Mouse (Mus musculus): ENCODE data around the gene Rap1gap2. TPM values are rescaled to one million over a fixed set of nuclear protein-coding genes. Genes with fewer than 3 reads are reported as not detected.
A peak's percentile ranks its signal among the peaks of the same experiment; 100 is the strongest.
"Not testable (repeated sequence)": the region's sequence is repeated elsewhere in the genome, so short reads cannot be mapped to it uniquely, and the experiment has no call there.

Rap1gap2 gene
- polyA plus RNA-seq, 1 experiment: 71.0 TPM

DNA sequence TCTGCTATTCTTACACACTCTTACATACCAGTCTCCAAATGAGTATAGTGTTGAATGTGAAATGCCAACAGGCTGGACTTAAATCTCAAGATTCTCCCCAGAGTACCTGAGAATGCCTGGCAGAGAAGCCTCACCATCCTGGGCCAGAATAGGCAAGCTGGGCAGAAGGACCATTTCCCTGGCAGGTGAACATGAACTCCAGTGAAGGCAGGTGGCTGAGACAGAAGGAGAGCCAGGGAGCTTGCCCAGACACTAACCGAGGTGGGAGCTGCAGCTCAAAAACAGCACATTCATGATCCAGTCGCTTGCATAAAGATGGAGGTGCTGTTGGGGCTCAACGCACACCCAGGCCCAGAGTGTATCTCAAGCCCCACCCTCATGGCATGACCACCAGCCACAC lies 28.3 kb downstream of the Rap1gap2 start:
- no peaks in the 10 kb centered on the region for H3K27me3 ChIP-seq (ENCODE audit: control insufficient read depth, insufficient read depth, low read length)
- H3K4me1 ChIP-seq (ENCODE audit: control insufficient read depth, insufficient read depth, low read length): peaks cover 43% of the 10 kb centered on the region
- H3K4me3 ChIP-seq (replicated peaks; ENCODE audit: insufficient read depth, low read depth, low read length): no peak overlapping the region
- peak overlapping the region; percentile 65 for H3K27ac ChIP-seq (ENCODE audit: insufficient read depth, low read length)
- DNase-seq: peak; percentile 75 to 89
- TF ChIP-seq CTCF (IDR thresholded peaks at IDR 0.05; ENCODE audit: borderline replicate concordance, insufficient read depth, low read depth, low read length) (no peak), POLR2A (IDR thresholded peaks at IDR 0.05; ENCODE audit: borderline replicate concordance, insufficient read depth, low read length) (no peak)
- WGBS: 16% methylated on average over 3 of the region's 3 CpGs

- WGBS: 72% methylated on average over 4 of the region's 4 CpGs
- peak; percentile 21; the same call in 1 of the 2 replicates for TF ChIP-seq CTCF (IDR thresholded peaks at IDR 0.05; ENCODE audit: borderline replicate concordance, insufficient read depth, low read depth, low read length)
- H3K4me3 ChIP-seq (replicated peaks; ENCODE audit: insufficient read depth, low read depth, low read length); H3K27ac ChIP-seq (ENCODE audit: insufficient read depth, low read length); H3K27me3 ChIP-seq (ENCODE audit: control insufficient read depth, insufficient read depth, low read length); DNase-seq: not testable (repeated sequence)
- peaks cover 40% of the 10 kb centered on the region for H3K4me1 ChIP-seq (ENCODE audit: control insufficient read depth, insufficient read depth, low read length)
Observed at GRCm38 (mm10) chr11:74581333-74581732, 29.4 kb downstream of the Rap1gap2 start.

- no peaks in the 10 kb centered on the region for H3K27me3 ChIP-seq (ENCODE audit: control insufficient read depth, insufficient read depth, low read length)
- H3K4me3 ChIP-seq (replicated peaks; ENCODE audit: insufficient read depth, low read depth, low read length): no peak overlapping the region
- DNase-seq: no peak
- no peak for TF ChIP-seq POLR2A (IDR thresholded peaks at IDR 0.05; ENCODE audit: borderline replicate concordance, insufficient read depth, low read length)
- no peak for TF ChIP-seq CTCF (IDR thresholded peaks at IDR 0.05; ENCODE audit: borderline replicate concordance, insufficient read depth, low read depth, low read length)
- H3K4me1 ChIP-seq (ENCODE audit: control insufficient read depth, insufficient read depth, low read length): peaks cover 17% of the 10 kb centered on the region; the same call in 1 of the 2 replicates
- no peak overlapping the region for H3K27ac ChIP-seq (ENCODE audit: insufficient read depth, low read length)
- 69% methylated on average over 3 of the region's 3 CpGs for WGBS
Observed at GRCm38 (mm10) chr11:74577068-74577467, 33.6 kb downstream of the Rap1gap2 start.

- Histone ChIP-seq H3K4me1 (ENCODE audit: control insufficient read depth, insufficient read depth, low read length) (peaks cover 15% of the 10 kb centered on the region; the same call in 1 of the 2 replicates), H3K4me3 (replicated peaks; ENCODE audit: insufficient read depth, low read depth, low read length) (no peak overlapping the region), H3K27me3 (ENCODE audit: control insufficient read depth, insufficient read depth, low read length) (no peaks in the 10 kb centered on the region), H3K27ac (ENCODE audit: insufficient read depth, low read length) (no peak overlapping the region)
- DNase-seq: no peak
- 57% methylated on average over 3 of the region's 3 CpGs for WGBS
- TF ChIP-seq POLR2A (IDR thresholded peaks at IDR 0.05; ENCODE audit: borderline replicate concordance, insufficient read depth, low read length) (no peak), CTCF (IDR thresholded peaks at IDR 0.05; ENCODE audit: borderline replicate concordance, insufficient read depth, low read depth, low read length) (no peak)
Observed at GRCm38 (mm10) chr11:74575940-74576339, 34.8 kb downstream of the Rap1gap2 start.

DNA sequence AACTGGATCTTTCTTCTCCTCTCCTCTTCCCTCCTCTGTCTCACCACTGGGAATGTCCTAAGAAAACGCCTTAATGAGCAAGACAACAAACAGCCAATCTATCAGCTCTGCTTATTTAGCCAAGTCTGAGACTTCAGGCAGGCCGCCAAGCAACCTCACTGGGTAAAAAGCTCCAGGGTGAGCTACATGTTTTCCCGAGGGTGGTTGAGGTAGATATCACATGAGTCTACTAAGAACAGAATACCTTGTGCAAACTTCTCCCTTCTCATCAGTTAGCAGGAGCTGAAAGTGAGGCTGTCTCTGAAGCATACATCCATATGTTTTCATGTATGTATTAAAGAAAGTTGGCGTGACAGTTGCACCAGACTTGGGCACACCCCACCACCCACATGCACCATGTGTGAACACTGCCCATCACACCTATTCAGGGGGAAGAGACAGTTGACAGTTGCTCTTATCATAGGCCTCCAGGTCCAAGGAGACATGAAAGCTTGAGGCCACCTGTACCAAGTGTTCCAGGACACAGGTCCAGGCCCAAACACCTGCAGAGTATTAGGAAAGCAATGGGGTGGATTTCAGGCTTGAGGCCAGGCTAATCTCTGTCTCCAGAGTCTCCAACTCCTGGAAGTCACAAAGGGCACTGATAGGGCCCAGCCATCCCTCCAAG lies 35.8 kb downstream of the Rap1gap2 start:
- TF ChIP-seq CTCF (IDR thresholded peaks at IDR 0.05; ENCODE audit: borderline replicate concordance, insufficient read depth, low read depth, low read length) (no peak), POLR2A (IDR thresholded peaks at IDR 0.05; ENCODE audit: borderline replicate concordance, insufficient read depth, low read length) (no peak)
- DNase-seq: no peak
- no peaks in the 10 kb centered on the region for H3K27me3 ChIP-seq (ENCODE audit: control insufficient read depth, insufficient read depth, low read length)
- 58% methylated on average over 4 of the region's 4 CpGs for WGBS
- peaks cover 18% of the 10 kb centered on the region; the same call in 1 of the 2 replicates for H3K4me1 ChIP-seq (ENCODE audit: control insufficient read depth, insufficient read depth, low read length)
- no peak overlapping the region for H3K4me3 ChIP-seq (replicated peaks; ENCODE audit: insufficient read depth, low read depth, low read length)
- H3K27ac ChIP-seq (ENCODE audit: insufficient read depth, low read length): no peak overlapping the region

DNA sequence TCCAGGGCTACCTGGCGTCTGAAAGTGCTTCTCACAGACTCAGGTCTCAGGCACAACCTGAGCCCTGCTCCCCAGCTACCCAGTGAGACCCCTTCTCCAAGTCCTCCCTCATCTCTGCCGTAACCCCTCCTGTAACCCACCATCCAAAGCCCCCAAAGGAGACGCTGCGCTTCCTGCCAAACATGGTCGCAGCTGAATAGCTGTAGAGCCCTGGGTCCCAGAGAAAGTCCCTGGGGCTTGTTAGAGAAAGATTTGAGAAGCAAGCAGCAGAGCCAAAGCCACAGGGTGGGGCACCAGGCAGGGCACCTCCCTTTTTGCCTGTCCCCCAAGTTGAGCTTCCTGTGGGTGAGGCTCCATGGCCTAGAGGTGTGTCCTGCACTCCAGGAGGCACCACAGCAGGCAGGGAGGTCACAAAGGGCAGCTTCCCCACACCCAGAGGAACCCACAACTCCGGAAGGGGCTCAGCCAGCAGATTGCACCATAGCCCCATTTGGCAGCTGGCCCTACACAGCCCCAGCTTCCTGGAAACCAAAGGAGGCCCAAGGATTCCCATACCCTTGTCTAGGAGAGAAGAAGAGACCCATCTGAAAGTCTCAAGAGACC lies 38.2 kb downstream of the Rap1gap2 start:
- Histone ChIP-seq H3K27ac (ENCODE audit: insufficient read depth, low read length) (no peak overlapping the region), H3K4me3 (replicated peaks; ENCODE audit: insufficient read depth, low read depth, low read length) (no peak overlapping the region), H3K27me3 (ENCODE audit: control insufficient read depth, insufficient read depth, low read length) (no peaks in the 10 kb centered on the region), H3K4me1 (ENCODE audit: control insufficient read depth, insufficient read depth, low read length) (peaks cover 33% of the 10 kb centered on the region)
- DNase-seq: no peak
- no peak for TF ChIP-seq CTCF (IDR thresholded peaks at IDR 0.05; ENCODE audit: borderline replicate concordance, insufficient read depth, low read depth, low read length)
- no peak for TF ChIP-seq POLR2A (IDR thresholded peaks at IDR 0.05; ENCODE audit: borderline replicate concordance, insufficient read depth, low read length)
- WGBS: 78% methylated on average over 6 of the region's 6 CpGs

DNA sequence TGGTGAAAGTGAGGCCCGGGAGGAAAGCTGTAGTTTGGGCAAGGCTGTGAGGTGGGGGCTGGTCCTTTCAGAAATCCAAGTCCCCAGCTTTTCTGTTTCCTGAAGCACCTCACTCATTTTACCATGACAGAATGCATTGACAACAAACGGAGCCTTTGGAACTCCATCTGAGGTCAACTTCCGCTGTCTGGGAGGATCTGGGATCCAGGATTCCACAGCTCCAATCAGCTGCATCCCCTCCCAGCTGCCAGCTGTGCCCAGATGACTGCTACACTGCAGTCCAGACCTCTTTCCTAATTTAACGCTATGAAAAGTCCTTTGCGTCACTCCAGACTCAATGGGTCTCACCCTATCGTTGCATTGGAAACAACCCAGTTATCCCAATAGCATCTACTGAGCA lies 41.0 kb downstream of the Rap1gap2 start:
- Histone ChIP-seq H3K27ac (ENCODE audit: insufficient read depth, low read length) (no peak overlapping the region), H3K4me3 (replicated peaks; ENCODE audit: insufficient read depth, low read depth, low read length) (no peak overlapping the region), H3K27me3 (ENCODE audit: control insufficient read depth, insufficient read depth, low read length) (no peaks in the 10 kb centered on the region), H3K4me1 (ENCODE audit: control insufficient read depth, insufficient read depth, low read length) (peaks cover 28% of the 10 kb centered on the region)
- TF ChIP-seq CTCF (IDR thresholded peaks at IDR 0.05; ENCODE audit: borderline replicate concordance, insufficient read depth, low read depth, low read length): no peak
- 59% methylated on average over 6 of the region's 6 CpGs for WGBS
- DNase-seq: no peak

DNA sequence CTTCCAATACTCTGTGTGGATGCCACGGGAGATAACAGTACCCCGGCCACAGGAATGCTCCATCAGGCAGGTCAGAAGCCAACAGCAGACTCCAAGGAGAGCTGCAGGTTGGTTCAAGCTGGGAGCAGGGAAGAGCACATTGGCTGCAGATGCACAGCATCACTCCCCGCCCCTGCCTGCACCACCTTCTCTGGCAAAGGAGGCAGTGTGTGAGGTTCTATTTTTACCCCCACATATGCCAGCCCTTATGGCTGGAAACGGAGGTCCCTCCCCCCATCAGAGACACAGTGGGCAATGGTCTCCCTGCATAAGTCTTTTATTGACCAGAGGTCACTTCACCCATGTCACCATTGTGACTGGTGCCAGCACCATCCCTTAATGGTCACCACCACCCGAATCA lies 42.3 kb downstream of the Rap1gap2 start:
- H3K27ac ChIP-seq (ENCODE audit: insufficient read depth, low read length): no peak overlapping the region
- peaks cover 28% of the 10 kb centered on the region for H3K4me1 ChIP-seq (ENCODE audit: control insufficient read depth, insufficient read depth, low read length)
- H3K4me3 ChIP-seq (replicated peaks; ENCODE audit: insufficient read depth, low read depth, low read length): no peak overlapping the region
- TF ChIP-seq POLR2A (IDR thresholded peaks at IDR 0.05; ENCODE audit: borderline replicate concordance, insufficient read depth, low read length) (no peak), CTCF (IDR thresholded peaks at IDR 0.05; ENCODE audit: borderline replicate concordance, insufficient read depth, low read depth, low read length) (no peak)
- WGBS: 27% methylated on average over 5 of the region's 5 CpGs
- H3K27me3 ChIP-seq (ENCODE audit: control insufficient read depth, insufficient read depth, low read length): no peaks in the 10 kb centered on the region
- peak; percentile 64 to 80 for DNase-seq

Measured in cerebellum, adult 2 months (tissue).